Mouse (Mus musculus): ENCODE data around the gene Slc9a9. TPM values are rescaled to one million over a fixed set of nuclear protein-coding genes. Genes with fewer than 3 reads are reported as not detected.

Gene Slc9a9
- polyA plus RNA-seq, 1 experiment, result 6.5 TPM

DNA sequence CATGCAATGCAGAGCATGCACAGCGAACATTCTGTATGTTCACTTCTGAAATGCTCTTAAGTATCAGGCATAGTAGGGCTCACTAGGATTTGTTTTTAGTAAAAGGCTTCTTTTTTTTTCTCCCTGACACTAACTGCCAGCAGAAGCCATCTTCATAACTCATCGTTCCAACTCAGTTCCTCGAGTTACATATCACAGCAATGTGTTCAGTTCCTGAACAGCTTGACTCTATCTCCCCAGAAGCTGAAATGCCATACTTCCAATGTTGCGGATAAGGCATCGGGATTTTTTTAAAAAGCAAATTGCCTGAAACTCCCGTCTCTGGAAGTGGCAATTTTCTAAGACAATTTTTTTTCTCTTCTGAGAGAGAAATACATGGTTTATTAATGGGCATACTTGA lies 586.1 kb downstream of the Slc9a9 start:
- 78% methylated on average over 6 of the region's 6 CpGs for WGBS
- no peak overlapping the region for H3K4me3 ChIP-seq (replicated peaks; ENCODE audit: control insufficient read depth, low read depth, low read length)

DNA sequence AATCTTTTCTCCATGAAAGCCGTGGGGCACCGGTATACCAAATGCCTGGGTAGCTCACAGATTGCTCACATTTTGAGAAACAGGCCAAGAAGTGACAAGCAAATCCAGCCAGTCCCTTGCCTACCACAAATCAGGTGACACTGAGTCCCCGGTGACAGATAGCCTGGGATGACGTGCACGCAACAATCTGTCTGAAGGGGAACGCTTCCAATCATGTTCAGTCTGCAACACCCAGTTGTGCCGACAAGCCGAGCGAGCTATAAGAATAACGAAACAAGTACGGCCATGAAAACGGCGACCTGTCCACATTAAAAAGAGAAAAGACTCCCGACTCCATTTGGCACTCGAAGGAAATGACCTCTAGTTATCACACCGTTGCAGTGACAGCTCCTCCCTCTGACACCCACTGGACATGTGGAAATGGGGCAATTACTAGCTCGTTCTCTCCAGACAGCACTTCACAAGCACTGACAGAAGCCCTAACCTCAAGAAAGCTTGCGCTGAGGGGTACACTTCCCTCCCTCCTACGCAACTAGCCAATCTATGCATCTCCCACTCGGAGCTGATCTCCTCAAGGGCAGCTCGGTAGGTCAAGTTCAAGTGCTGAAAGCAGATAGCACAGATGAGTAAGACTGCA lies 587.1 kb downstream of the Slc9a9 start:
- H3K27ac ChIP-seq (ENCODE audit: control insufficient read depth, insufficient read depth, low read depth, low read length, poor library complexity), result no peak overlapping the region
- WGBS, result 86% methylated on average over 21 of the region's 21 CpGs
- no peak overlapping the region for H3K4me3 ChIP-seq (replicated peaks; ENCODE audit: control insufficient read depth, low read depth, low read length)
- H3K4me1 ChIP-seq (ENCODE audit: control insufficient read depth, insufficient read depth, low read length), result no peaks in the 10 kb centered on the region
- TF ChIP-seq CTCF (IDR thresholded peaks at IDR 0.05; ENCODE audit: control insufficient read depth, insufficient read depth, low read length) (no peak), POLR2A (IDR thresholded peaks at IDR 0.05; ENCODE audit: borderline replicate concordance, control insufficient read depth, low read depth, low read length) (no peak)

More for the DNA sequence above, 586.1 kb downstream of the Slc9a9 start:
- H3K4me1 ChIP-seq (ENCODE audit: control insufficient read depth, insufficient read depth, low read length), result no peaks in the 10 kb centered on the region
- H3K27ac ChIP-seq (ENCODE audit: control insufficient read depth, insufficient read depth, low read depth, low read length, poor library complexity), result no peak overlapping the region
- TF ChIP-seq POLR2A (IDR thresholded peaks at IDR 0.05; ENCODE audit: borderline replicate concordance, control insufficient read depth, low read depth, low read length) (no peak), CTCF (IDR thresholded peaks at IDR 0.05; ENCODE audit: control insufficient read depth, insufficient read depth, low read length) (no peak)

GRCm38 (mm10) chr9:95262851-95263250 lies 593.1 kb downstream of the Slc9a9 start:
- peaks cover 1% of the 10 kb centered on the region; the same call in 1 of the 2 replicates for H3K4me1 ChIP-seq (ENCODE audit: control insufficient read depth, insufficient read depth, low read length)
- TF ChIP-seq POLR2A (IDR thresholded peaks at IDR 0.05; ENCODE audit: borderline replicate concordance, control insufficient read depth, low read depth, low read length) (no peak), CTCF (IDR thresholded peaks at IDR 0.05; ENCODE audit: control insufficient read depth, insufficient read depth, low read length) (no peak)
- 61% methylated on average over 3 of the region's 3 CpGs for WGBS
- no peak overlapping the region for H3K27ac ChIP-seq (ENCODE audit: control insufficient read depth, insufficient read depth, low read depth, low read length, poor library complexity)
- H3K4me3 ChIP-seq (replicated peaks; ENCODE audit: control insufficient read depth, low read depth, low read length), result no peak overlapping the region

- TF ChIP-seq CTCF (IDR thresholded peaks at IDR 0.05; ENCODE audit: control insufficient read depth, insufficient read depth, low read length), result no peak
- no peak for TF ChIP-seq POLR2A (IDR thresholded peaks at IDR 0.05; ENCODE audit: borderline replicate concordance, control insufficient read depth, low read depth, low read length)
- no peak overlapping the region for H3K4me3 ChIP-seq (replicated peaks; ENCODE audit: control insufficient read depth, low read depth, low read length)
- 88% methylated on average over 9 of the region's 9 CpGs for WGBS
- peaks cover 1% of the 10 kb centered on the region; the same call in 1 of the 2 replicates for H3K4me1 ChIP-seq (ENCODE audit: control insufficient read depth, insufficient read depth, low read length)
- H3K27ac ChIP-seq (ENCODE audit: control insufficient read depth, insufficient read depth, low read depth, low read length, poor library complexity), result no peak overlapping the region
These were observed 594.3 kb downstream of the Slc9a9 start for GRCm38 (mm10) chr9:95263867-95264509.

DNA sequence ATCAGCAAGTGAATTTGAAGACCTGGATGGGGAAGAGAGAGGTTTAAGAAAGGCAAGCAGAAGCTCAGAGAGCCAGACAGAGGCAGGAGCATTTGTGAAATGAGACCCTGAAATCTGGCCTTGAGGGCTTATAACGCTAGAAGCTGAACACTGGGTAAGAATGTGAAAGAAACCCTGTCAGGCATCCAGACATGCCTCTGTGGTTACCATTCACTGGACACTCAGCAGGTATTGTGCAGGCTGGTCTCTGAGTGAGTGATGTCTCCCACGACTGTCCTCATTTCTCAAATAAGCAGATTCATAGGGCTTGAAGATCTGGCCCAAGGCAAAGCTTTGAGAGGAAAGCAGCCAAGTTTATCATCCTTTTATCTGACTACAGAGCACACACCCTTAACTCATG lies 596.5 kb downstream of the Slc9a9 start:
- H3K27ac ChIP-seq (ENCODE audit: control insufficient read depth, insufficient read depth, low read depth, low read length, poor library complexity), result no peak overlapping the region
- 77% methylated on average over 2 of the region's 2 CpGs for WGBS
- H3K4me3 ChIP-seq (replicated peaks; ENCODE audit: control insufficient read depth, low read depth, low read length), result no peak overlapping the region
- peaks cover 1% of the 10 kb centered on the region; the same call in 1 of the 2 replicates for H3K4me1 ChIP-seq (ENCODE audit: control insufficient read depth, insufficient read depth, low read length)
- no peak for TF ChIP-seq CTCF (IDR thresholded peaks at IDR 0.05; ENCODE audit: control insufficient read depth, insufficient read depth, low read length)
- no peak for TF ChIP-seq POLR2A (IDR thresholded peaks at IDR 0.05; ENCODE audit: borderline replicate concordance, control insufficient read depth, low read depth, low read length)

GRCm38 (mm10) chr9:95266924-95267323 lies 597.2 kb downstream of the Slc9a9 start:
- TF ChIP-seq CTCF (IDR thresholded peaks at IDR 0.05; ENCODE audit: control insufficient read depth, insufficient read depth, low read length) (no peak), POLR2A (IDR thresholded peaks at IDR 0.05; ENCODE audit: borderline replicate concordance, control insufficient read depth, low read depth, low read length) (no peak)
- Histone ChIP-seq H3K27ac (ENCODE audit: control insufficient read depth, insufficient read depth, low read depth, low read length, poor library complexity) (no peak overlapping the region), H3K4me3 (replicated peaks; ENCODE audit: control insufficient read depth, low read depth, low read length) (no peak overlapping the region), H3K4me1 (ENCODE audit: control insufficient read depth, insufficient read depth, low read length) (peaks cover 1% of the 10 kb centered on the region; the same call in 1 of the 2 replicates)
- WGBS, result 81% methylated on average over 2 of the region's 2 CpGs

DNA sequence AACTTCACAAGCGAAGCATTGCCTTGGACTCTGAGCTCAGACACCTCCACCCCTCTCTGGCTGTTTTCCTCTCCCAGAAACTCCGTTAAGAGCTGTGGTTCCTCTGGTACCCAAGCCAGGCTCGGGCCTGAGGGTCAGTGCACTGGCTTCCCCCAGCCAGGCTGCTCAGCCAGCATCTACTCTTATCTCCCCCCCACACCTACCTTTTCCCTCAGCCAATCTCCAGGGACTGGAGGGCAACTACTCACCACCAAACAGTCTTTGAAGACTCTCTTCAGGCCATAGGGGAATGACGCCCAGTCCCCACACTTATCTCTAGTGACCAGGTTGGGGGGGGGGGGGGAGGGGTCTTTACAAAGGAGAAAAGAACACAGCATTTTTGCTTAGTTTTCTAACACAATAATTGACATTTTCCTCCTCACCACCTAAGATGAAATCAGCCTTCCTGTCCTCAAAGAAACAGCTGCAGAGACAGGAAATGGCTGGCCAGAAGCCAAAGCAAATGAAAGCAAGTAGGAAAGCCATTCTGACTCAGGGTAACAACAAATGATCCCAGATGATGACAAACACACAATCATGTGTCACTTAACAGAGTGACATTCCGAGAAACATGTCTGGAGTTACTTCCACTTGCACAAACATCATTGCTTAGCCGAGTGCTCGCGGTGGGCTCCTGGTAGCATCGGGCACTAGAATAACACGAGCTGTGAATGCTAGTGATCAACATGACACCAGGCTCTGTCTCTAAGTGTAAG lies 610.1 kb downstream of the Slc9a9 start:
- H3K4me3 ChIP-seq (replicated peaks; ENCODE audit: control insufficient read depth, low read depth, low read length), result no peak overlapping the region
- no peak for TF ChIP-seq CTCF (IDR thresholded peaks at IDR 0.05; ENCODE audit: control insufficient read depth, insufficient read depth, low read length)
- TF ChIP-seq POLR2A (IDR thresholded peaks at IDR 0.05; ENCODE audit: borderline replicate concordance, control insufficient read depth, low read depth, low read length), result no peak
- H3K4me1 ChIP-seq (ENCODE audit: control insufficient read depth, insufficient read depth, low read length), result peaks cover 1% of the 10 kb centered on the region; the same call in 1 of the 2 replicates
- 7% methylated on average over 10 of the region's 10 CpGs for WGBS
- no peak overlapping the region for H3K27ac ChIP-seq (ENCODE audit: control insufficient read depth, insufficient read depth, low read depth, low read length, poor library complexity)

Other genes starting within 250 kb of the Slc9a9 start
- gene 1190002N15Rik, start 131.8 kb upstream of the Slc9a9 start, polyA plus RNA-seq (2011; ENCODE audit: insufficient read depth, insufficient read length, low replicate concordance, missing spikeins), result 2.9 and 3.2 TPM in 2 replicates

Measured in bone marrow, adult 2 months (tissue).